Mouse (Mus musculus) embryonic facial prominence, embryonic 14.5 days (tissue): ENCODE measurements around the gene Zfp618. TPM values are rescaled to one million over a fixed set of nuclear protein-coding genes. Genes with fewer than 3 reads are reported as not detected.
A peak's percentile ranks its signal among the peaks of the same experiment; 100 is the strongest.

Source experiments
- ATAC-seq: fragments of 200-750 bp; cut with Nextera tagmentation; 2 replicates; pipeline ENCODE4 v1.8.0; 2017; ENCODE audit warnings: low read depth, moderate number of reproducible peaks, moderate TSS enrichment
- DNase-seq: peaks from one replicate; pipeline ENCODE4 v3.0.0-alpha.2; 2015; ENCODE audit warnings: low spot score
- H3K27ac ChIP-seq: fragments of 300-500 bp; sonication (generic); replicated peaks from 2 replicates; pipeline ENCODE4 v1.5.1; 2014; ENCODE audit warnings: low read depth, mild to moderate bottlenecking, low read length, moderate library complexity
- H3K27me3 ChIP-seq: fragments of 300-500 bp; sonication (generic); replicated peaks from 2 replicates; pipeline ENCODE4 v1.6.1; 2014; ENCODE audit warnings: low read length; ENCODE audit not compliant: control insufficient read depth, insufficient read depth
- H3K36me3 ChIP-seq: fragments of 300-500 bp; sonication (generic); 2 replicates; pipeline ENCODE4 v1.6.1; 2014; ENCODE audit warnings: low read length, mixed read lengths; ENCODE audit not compliant: control insufficient read depth, insufficient read depth
- H3K4me1 ChIP-seq: fragments of 300-500 bp; sonication (generic); 2 replicates; pipeline ENCODE4 v1.6.1; 2014; ENCODE audit warnings: antibody characterized with exemption, low read length; ENCODE audit not compliant: control insufficient read depth, insufficient read depth
- H3K4me2 ChIP-seq: fragments of 300-500 bp; sonication (generic); 2 replicates; pipeline ENCODE4 v1.6.1; 2014; ENCODE audit warnings: low read depth, mild to moderate bottlenecking, low read length, moderate library complexity, mixed read lengths
- H3K4me3 ChIP-seq: fragments of 300-500 bp; sonication (generic); 2 replicates; pipeline ENCODE4 v1.5.1; 2014; ENCODE audit warnings: low read depth, mild to moderate bottlenecking, low read length
- H3K9ac ChIP-seq: fragments of 300-500 bp; sonication (generic); 2 replicates; pipeline ENCODE4 v1.6.1; 2014; ENCODE audit warnings: low read depth, mild to moderate bottlenecking, low read length, moderate library complexity, mixed read lengths
- H3K9me3 ChIP-seq: fragments of 300-500 bp; sonication (generic); 2 replicates; pipeline ENCODE4 v1.6.1; 2016; ENCODE audit warnings: low read length; ENCODE audit not compliant: control insufficient read depth
- WGBS: fragments of 180-500 bp; shearing (Covaris S2); extraction: QIAGEN DNeasy Blood & Tissue Kit; methylation state at CpG from one replicate; pipeline ENCODE4 v1.1.7; 2014; 5-methylcytosine and 5-hydroxymethylcytosine counted together
- polyA plus RNA-seq: library from polyadenylated mRNA; unstranded; fragments of >200 nt; fragmentation: Nextera tagmentation; extraction: Ambion mirVana; gene quantifications from 2 replicates; pipeline ENCODE4 v1.2.1, GENCODE M21; 2014

Gene Zfp618
- polyA plus RNA-seq, 1 experiment from 2014 or later = 17.6 TPM

DNA sequence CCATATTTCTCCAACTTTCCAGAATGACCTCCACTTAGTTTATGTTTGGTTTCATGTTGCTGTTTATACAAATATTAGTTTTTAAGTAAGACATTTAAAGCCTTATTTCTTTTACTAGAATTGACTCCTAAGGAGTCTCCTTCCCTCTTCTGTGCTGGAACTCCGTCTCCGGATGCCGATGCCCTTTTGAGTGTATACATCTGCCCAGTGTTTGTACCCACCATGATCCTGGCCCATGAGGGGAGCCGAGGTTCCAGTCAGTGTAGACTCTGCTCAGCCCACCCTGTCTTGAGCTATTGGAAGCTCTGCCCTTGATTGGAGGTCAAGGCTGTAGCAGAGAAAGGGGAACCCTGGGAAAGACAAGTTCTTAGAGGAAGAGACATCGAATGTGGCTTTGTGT is 18.2 kb downstream of the Zfp618 start:
- 94% methylated on average over 5 of the region's 5 CpGs for WGBS
- H3K27me3 ChIP-seq = no peaks in the 10 kb centered on the region
- DNase-seq (no peak), ATAC-seq (no peak)
- no peaks in the 10 kb centered on the region for H3K9me3 ChIP-seq
- H3K4me1 ChIP-seq = peaks cover 6% of the 10 kb centered on the region
- H3K4me2 ChIP-seq = no peak overlapping the region
- no peak overlapping the region for H3K4me3 ChIP-seq
- H3K36me3 ChIP-seq = no peaks in the 10 kb centered on the region
- no peak overlapping the region for H3K9ac ChIP-seq
- H3K27ac ChIP-seq = no peak overlapping the region

DNA sequence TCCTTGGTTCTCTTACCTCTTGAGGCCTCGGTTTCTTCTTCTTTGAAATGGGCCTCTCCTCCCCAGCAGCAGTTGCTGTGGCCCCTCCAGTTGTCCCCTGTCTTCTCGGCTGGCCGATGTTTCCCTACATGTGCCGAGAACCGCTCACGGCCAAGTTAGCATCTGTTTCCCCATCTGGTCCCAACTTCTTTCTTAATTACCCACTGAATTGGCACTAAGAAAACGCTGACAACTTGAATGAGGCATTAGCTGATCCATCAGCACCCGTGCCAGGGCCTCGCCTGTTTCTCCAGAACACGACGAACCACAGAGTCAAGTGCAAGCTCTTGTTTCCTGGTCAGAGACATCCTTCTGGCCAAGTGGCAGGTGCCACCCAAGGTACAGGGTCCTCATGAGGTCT is 26.0 kb downstream of the Zfp618 start:
- H3K36me3 ChIP-seq = peaks cover 5% of the 10 kb centered on the region; the same call in 1 of the 2 replicates
- ATAC-seq (no peak), DNase-seq (no peak)
- no peaks in the 10 kb centered on the region for H3K9me3 ChIP-seq
- no peak overlapping the region for H3K27ac ChIP-seq
- no peak overlapping the region for H3K4me2 ChIP-seq
- H3K4me3 ChIP-seq = no peak overlapping the region
- H3K27me3 ChIP-seq = no peaks in the 10 kb centered on the region
- no peak overlapping the region for H3K9ac ChIP-seq
- WGBS = 71% methylated on average over 11 of the region's 11 CpGs
- H3K4me1 ChIP-seq = no peaks in the 10 kb centered on the region

DNA sequence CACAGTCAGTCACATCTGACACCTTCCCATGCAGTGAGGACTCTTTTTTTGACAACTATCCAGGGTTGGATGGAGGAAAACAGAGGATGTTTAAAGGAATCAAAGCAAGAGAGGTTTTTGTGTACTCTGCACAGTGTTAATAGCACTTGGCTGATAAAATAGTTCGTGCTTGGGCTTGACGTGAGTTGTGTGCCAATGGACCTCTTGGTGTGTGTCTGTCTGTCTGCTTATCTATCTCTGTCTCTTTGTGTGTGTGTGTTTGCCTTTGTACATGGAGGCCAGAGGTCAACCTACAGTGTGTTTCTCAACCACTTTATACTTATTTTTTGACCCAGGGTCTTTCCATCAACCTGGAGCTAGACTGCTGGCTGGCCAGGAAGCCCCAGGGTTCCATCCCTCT is 27.8 kb downstream of the Zfp618 start:
- ATAC-seq = no peak
- 82% methylated on average over 2 of the region's 2 CpGs for WGBS

DNA sequence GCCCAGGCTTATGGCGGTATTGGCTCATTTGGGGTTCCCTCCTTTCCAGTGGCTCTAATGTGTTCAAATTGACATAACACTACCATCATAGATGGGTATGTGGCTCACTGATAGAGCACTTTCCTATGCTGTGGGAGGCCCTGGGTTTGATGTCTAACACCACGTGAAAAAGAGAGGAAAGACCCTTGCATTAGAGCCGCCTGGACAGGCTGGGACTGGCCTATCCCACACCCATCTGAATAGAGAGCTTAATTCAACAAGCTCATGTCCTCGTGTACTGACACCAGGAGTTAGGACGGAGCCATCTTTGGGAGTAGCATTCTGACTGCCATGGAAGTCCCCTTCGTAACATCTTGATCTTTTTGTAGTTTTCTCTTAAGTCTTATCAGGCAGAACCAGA is 32.2 kb downstream of the Zfp618 start:
- Histone ChIP-seq H3K4me3 (no peak overlapping the region), H3K27me3 (no peaks in the 10 kb centered on the region), H3K27ac (peak overlapping the region; percentile 81), H3K4me2 (no peak overlapping the region), H3K9me3 (no peaks in the 10 kb centered on the region), H3K36me3 (peaks cover 10% of the 10 kb centered on the region; the same call in 1 of the 2 replicates), H3K9ac (no peak overlapping the region), H3K4me1 (peaks cover 30% of the 10 kb centered on the region)
- 85% methylated on average over 6 of the region's 6 CpGs for WGBS
- DNase-seq = no peak
- ATAC-seq = no peak

More for the DNA sequence above, 27.8 kb downstream of the Zfp618 start:
- H3K27me3 ChIP-seq = no peaks in the 10 kb centered on the region
- H3K9ac ChIP-seq = no peak overlapping the region
- peaks cover 10% of the 10 kb centered on the region; the same call in 1 of the 2 replicates for H3K36me3 ChIP-seq
- no peak overlapping the region for H3K4me2 ChIP-seq
- no peak for DNase-seq
- H3K9me3 ChIP-seq = no peaks in the 10 kb centered on the region
- H3K4me1 ChIP-seq = peaks cover 10% of the 10 kb centered on the region
- H3K4me3 ChIP-seq = no peak overlapping the region
- no peak overlapping the region for H3K27ac ChIP-seq

DNA sequence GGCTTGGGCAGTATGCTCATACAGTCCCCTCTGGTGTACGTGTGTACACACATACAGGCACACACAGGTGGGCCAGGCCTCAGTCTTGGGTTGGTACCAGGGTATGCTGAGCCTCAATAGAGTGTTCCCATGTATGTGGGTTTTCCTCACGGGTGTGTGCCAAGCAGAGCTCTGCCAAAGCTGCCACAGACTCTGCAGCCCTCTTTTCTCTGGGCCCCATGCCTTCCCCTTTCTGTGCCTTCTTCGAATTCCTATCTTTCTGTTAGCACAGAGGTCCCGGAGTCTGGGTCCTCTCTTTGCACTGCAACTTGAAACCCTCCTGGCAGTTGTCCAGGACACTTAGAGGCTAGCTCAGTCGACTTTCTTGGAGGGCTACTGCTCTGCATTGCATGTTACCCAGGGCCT is 33.1 kb downstream of the Zfp618 start:
- Histone ChIP-seq H3K9ac (peak overlapping the region; percentile 39; the same call in 1 of the 2 replicates), H3K4me2 (peak overlapping the region; percentile 28)

DNA sequence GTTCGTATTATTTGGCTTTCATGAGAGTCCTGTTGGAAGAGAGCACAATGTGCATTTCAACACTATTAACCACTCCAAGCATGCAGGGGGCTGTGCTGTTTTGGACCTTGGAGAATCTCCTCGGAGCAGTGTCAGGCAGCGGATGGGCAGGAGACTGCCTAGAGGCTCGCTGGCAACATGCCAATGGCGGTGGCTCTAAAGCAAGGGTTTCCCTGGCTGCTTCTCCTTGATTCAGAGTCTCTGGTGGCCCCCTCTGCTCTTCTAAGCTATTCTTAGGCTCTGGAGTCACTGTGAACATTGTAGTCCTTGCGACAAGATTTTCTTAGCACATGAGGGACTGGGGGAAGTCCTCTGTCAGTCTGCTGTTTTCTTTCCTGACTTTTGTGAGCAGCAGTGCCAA is 33.5 kb downstream of the Zfp618 start:
- Histone ChIP-seq H3K4me1 (peaks cover 30% of the 10 kb centered on the region), H3K4me2 (peak overlapping the region; percentile 28), H3K27me3 (no peaks in the 10 kb centered on the region), H3K4me3 (no peak overlapping the region), H3K27ac (peak overlapping the region; percentile 81), H3K9ac (peak overlapping the region; percentile 39; the same call in 1 of the 2 replicates), H3K9me3 (no peaks in the 10 kb centered on the region), H3K36me3 (peaks cover 10% of the 10 kb centered on the region; the same call in 1 of the 2 replicates)
- DNase-seq (peak; percentile 82), ATAC-seq (peak; percentile 54)
- 28% methylated on average over 6 of the region's 6 CpGs for WGBS

More for the DNA sequence above, 33.1 kb downstream of the Zfp618 start:
- H3K4me3 ChIP-seq = no peak overlapping the region
- H3K27ac ChIP-seq = peak overlapping the region; percentile 81
- ATAC-seq = peak; percentile 90
- DNase-seq = peak; percentile 96
- peaks cover 30% of the 10 kb centered on the region for H3K4me1 ChIP-seq
- H3K9me3 ChIP-seq = no peaks in the 10 kb centered on the region
- WGBS = 19% methylated on average over 5 of the region's 5 CpGs
- no peaks in the 10 kb centered on the region for H3K27me3 ChIP-seq
- peaks cover 10% of the 10 kb centered on the region; the same call in 1 of the 2 replicates for H3K36me3 ChIP-seq

DNA sequence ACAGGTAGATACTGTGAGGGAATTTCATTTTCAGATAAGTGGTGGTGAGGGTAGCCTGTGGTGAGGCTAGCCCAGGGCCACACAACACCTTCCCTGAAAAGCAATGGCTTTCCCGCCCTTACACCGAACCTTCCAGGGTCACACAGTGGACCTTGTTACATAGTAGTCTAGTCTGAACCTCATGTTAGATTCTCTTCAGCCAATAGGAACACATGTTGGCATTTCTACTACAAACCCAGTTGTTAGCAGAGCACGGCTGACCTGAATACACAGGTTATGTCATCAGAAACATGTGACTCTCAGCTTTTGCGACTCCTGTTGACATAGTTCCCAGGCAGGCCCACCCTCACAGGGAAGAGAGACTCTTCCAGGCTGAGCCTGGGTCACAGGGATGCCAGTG is 33.9 kb downstream of the Zfp618 start:
- DNase-seq (no peak), ATAC-seq (no peak)
- Histone ChIP-seq H3K4me2 (no peak overlapping the region), H3K27me3 (no peaks in the 10 kb centered on the region), H3K9ac (no peak overlapping the region), H3K9me3 (no peaks in the 10 kb centered on the region), H3K36me3 (peaks cover 10% of the 10 kb centered on the region; the same call in 1 of the 2 replicates), H3K27ac (peak overlapping the region; percentile 81), H3K4me3 (no peak overlapping the region), H3K4me1 (peaks cover 30% of the 10 kb centered on the region)
- whole genome bisulfite sequencing = 71% methylated on average over 4 of the region's 4 CpGs

DNA sequence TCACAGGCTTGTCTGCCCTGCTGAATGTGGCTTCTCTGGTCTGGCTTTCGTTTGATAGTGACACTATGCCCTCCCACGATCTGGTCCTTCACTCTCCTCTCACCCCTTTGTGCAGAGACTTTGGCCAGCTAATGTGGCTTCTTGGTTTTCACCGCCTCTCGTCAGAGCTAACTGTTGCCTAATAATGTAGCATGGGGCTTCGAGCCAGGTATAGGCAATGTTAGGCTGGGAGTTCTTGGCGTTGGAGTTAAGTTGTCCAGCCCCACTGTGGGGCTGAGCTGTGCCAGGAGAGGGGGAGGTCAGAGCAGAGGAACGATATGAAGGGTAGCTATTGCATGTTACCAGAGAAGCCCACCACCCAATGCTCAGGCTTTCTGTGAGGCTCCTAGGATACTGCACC is 34.5 kb downstream of the Zfp618 start:
- 76% methylated on average over 7 of the region's 7 CpGs for WGBS
- H3K4me2 ChIP-seq = no peak overlapping the region
- no peak overlapping the region; the same call in 1 of the 2 replicates for H3K27ac ChIP-seq
- H3K9ac ChIP-seq = no peak overlapping the region
- peaks cover 30% of the 10 kb centered on the region for H3K4me1 ChIP-seq
- ATAC-seq = no peak
- H3K36me3 ChIP-seq = peaks cover 10% of the 10 kb centered on the region; the same call in 1 of the 2 replicates
- DNase-seq = no peak
- H3K4me3 ChIP-seq = no peak overlapping the region
- H3K27me3 ChIP-seq = no peaks in the 10 kb centered on the region
- H3K9me3 ChIP-seq = no peaks in the 10 kb centered on the region

DNA sequence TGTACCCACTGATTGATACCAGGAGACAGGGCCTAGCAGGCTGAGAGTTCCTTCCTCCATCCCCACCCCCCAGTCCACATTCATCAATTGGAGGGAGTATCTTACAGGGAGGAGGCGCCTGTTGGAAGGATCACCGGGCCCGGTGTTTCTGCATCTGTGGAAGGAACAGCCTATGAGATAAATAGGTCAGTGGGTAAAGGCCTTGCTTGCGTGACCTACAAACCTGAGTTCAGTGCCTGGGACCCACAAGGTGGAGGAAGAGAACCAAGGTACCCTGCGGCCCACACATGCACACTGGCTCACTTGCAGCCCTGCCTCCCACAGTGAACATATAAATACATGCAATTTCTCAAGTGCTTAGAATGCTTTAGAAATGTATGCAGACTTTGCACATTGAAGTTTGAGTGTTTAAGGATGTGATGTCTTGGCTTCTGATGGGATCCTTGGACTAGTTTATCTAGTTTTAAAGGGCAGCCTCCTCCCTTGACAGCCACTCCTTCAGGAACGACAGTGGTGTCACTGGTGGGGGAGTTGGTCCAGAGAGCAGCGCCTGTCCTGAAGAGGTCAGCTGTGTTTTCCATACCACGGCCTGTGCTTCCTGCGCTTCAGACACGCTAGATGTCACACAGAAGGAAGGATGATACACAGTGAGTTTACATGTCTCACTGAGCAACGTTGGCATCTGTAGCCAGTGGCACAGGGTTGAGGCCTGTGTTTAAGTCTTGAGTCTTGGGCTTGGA is 35.1 kb downstream of the Zfp618 start:
- H3K36me3 ChIP-seq = peaks cover 5% of the 10 kb centered on the region; the same call in 1 of the 2 replicates
- H3K4me2 ChIP-seq = no peak overlapping the region
- no peak overlapping the region for H3K4me3 ChIP-seq
- H3K4me1 ChIP-seq = peaks cover 30% of the 10 kb centered on the region
- 81% methylated on average over 11 of the region's 11 CpGs for WGBS
- no peak overlapping the region for H3K27ac ChIP-seq
- H3K27me3 ChIP-seq = no peaks in the 10 kb centered on the region
- H3K9ac ChIP-seq = no peak overlapping the region
- DNase-seq (no peak), ATAC-seq (no peak)
- no peaks in the 10 kb centered on the region for H3K9me3 ChIP-seq
